Comparison of ENCODE assay signal across 29 mouse cellular contexts in genomic region chr19:16844091-16844490, GRCm38 (mm10). TPM values are rescaled to one million over a fixed set of nuclear protein-coding genes. Genes with fewer than 3 reads are reported as not detected.
"Had no signal": no experiment of that assay in that cellular context is flagged by ENCODE, and none has a peak within 500 bp of the region (broad histone marks: within the 10 kb centered on the region; RNA-seq: fewer than 3 reads in every experiment).

No protein-coding gene starts in this region.

RNA-seq across cellular contexts. Expression of gene Foxb2, which starts 29.5 kb away (rescaled TPM):
- total RNA-seq: left cerebral cortex, postnatal 14 days; left cerebral cortex, postnatal 25 days; left cerebral cortex, postnatal 36 days; left cerebral cortex, postnatal 4 days; liver, adult 2 months; megakaryocyte progenitor cell, adult 5-6 weeks; megakaryocyte, adult 5-6 weeks; megakaryocyte-erythroid progenitor cell, adult 5-6 weeks; midbrain, postnatal 0 days; monocyte, adult 5-6 weeks had no signal
- polyA plus RNA-seq: limb, embryonic 11.5 days; limb, embryonic 12.5 days; limb, embryonic 15.5 days; liver, adult 2 months; liver, embryonic 11.5 days; liver, embryonic 12.5 days; liver, embryonic 13.5 days; liver, embryonic 14.5 days; liver, embryonic 15.5 days; liver, embryonic 16.5 days; liver, postnatal 0 days; lung, adult 2 months; lung, embryonic 14.5 days; lung, embryonic 15.5 days; lung, embryonic 16.5 days; lung, postnatal 0 days; midbrain, embryonic 14.5 days; myocyte; neural tube, embryonic 11.5 days; neural tube, embryonic 13.5 days had no signal
